Mouse (Mus musculus) B cell, adult 2 months (primary cell): Measurements from ENCODE around the gene Nup54.

Source experiments
- DNase-seq, 2 experiments: peaks; one replicate each; pipeline ENCODE4 v3.0.0; 2022

Nup54 gene

GRCm38 (mm10) chr5:92411461-92412140 lies 23.4 kb downstream of the Nup54 start:
- DNase-seq, result no peak

DNA sequence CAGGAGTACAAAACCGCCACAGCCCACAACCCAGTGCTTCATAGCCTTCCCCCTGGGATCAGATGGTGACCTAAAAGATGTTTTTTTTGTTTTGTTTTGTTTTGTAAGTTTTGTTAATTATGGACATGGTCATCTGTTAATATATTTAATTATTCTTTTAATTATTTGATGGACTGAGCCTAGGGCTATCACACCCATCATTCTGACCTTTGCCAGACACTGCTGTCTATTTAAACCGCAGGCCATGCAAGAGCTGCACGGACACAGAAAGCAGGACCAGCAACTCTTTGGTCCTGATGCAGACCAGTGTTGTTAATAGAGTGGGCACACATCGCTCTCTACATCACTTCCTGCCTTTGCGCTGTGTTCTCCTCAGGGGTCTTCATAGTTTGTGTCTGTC lies 24.5 kb downstream of the Nup54 start:
- no peak for DNase-seq

GRCm38 (mm10) chr5:92409361-92410155 lies 25.5 kb downstream of the Nup54 start:
- no peak for DNase-seq

GRCm38 (mm10) chr5:92404400-92404678 lies 30.7 kb downstream of the Nup54 start:
- DNase-seq, result no peak

- no peak for DNase-seq
Observed at GRCm38 (mm10) chr5:92403562-92404399, 31.2 kb downstream of the Nup54 start.

GRCm38 (mm10) chr5:92402816-92403215 lies 32.2 kb downstream of the Nup54 start:
- no peak for DNase-seq

- peak; percentile 75 to 77 for DNase-seq
Observed at GRCm38 (mm10) chr5:92398153-92398552, 36.9 kb downstream of the Nup54 start.

DNA sequence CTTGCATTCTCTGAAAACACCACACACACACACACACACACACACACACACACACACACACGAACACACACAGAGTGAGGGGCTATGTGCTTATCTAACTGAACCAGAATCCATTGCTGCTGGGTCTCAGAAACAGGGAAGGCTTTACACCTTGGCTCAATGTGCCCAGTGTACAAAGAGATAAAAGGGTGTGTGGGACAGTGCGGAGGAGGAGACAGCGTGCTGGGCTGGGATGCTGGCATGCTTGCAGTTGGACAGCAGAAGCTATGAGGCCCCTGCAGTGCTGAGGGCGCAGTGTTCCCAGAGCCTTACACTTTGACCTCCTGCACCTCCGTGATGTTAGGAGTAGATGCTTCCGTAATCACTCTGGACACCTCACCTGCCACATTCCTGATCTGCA lies 38.5 kb downstream of the Nup54 start:
- DNase-seq, result no peak

GRCm38 (mm10) chr5:92395764-92396163 lies 39.3 kb downstream of the Nup54 start:
- no peak for DNase-seq

DNA sequence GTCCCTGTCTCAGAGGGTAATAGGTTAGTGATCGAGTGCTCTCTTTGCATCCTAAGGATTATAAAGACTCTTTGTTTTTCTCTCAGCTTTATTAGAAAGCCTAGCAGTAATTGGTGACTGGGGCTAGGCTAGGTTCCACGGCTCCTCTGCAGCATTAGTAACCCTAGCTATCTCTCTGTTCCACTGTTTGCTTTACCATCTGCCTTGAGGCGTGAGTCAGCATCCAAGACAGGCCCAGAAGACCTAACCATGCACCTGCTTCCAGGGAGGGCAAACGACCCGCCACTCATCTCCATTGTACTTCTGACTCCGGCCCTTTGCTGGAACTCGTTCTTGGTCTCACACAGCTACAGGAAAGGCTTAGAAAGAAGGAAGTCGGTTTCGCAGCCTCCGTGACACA lies 41.2 kb downstream of the Nup54 start:
- no peak for DNase-seq

GRCm38 (mm10) chr5:92392542-92392941 lies 42.5 kb downstream of the Nup54 start:
- DNase-seq, result peak in 1 of 2 experiments; percentile 12

- no peak for DNase-seq
Observed at GRCm38 (mm10) chr5:92390615-92391014, 44.4 kb downstream of the Nup54 start.

- no peak for DNase-seq
Observed at GRCm38 (mm10) chr5:92389977-92390376, 45.0 kb downstream of the Nup54 start.

- no peak for DNase-seq
Observed at GRCm38 (mm10) chr5:92387433-92387832, 47.6 kb downstream of the Nup54 start.

- no peak for DNase-seq
Observed at GRCm38 (mm10) chr5:92386643-92387042, 48.4 kb downstream of the Nup54 start.

DNA sequence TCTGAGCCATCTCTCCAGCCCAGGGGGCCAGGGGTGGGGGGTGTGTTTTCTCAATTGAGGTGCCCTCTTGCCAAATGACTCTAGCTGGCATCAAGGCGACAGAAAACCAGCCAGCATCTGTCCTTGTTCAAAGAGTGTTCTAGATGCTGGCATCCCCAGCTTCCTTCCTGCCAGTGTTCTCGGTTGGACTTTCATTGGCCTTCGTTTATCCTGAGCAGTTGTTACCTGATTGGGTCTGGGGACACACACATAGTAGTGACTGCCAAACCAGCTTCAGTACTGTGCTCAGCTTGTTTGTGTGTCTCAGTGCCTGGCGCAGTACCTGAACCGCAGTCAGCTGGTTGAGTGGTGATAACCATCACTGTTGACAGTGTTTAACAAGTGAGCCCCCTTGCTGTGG lies 48.9 kb downstream of the Nup54 start:
- DNase-seq, result no peak

GRCm38 (mm10) chr5:92384855-92385254 lies 50.2 kb downstream of the Nup54 start:
- DNase-seq, result peak; percentile 59 to 63

- DNase-seq, result no peak
Observed at GRCm38 (mm10) chr5:92383747-92384146, 51.3 kb downstream of the Nup54 start.

DNA sequence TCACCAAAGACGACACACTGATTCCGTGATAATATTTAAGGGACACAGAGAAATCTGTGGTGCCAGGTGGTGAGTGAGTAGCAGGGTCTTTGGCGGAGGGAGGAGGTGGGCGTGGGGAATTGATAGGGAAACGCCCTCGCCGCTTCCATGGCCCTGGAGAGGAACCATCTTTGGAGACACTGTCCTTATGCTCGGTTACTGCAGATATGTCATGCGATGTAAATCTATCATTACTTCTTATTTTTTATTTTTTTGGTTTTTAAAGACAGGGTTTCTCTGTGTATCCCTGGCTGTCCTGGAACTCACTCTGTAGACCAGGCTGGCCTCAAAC lies 52.7 kb downstream of the Nup54 start:
- no peak for DNase-seq

DNA sequence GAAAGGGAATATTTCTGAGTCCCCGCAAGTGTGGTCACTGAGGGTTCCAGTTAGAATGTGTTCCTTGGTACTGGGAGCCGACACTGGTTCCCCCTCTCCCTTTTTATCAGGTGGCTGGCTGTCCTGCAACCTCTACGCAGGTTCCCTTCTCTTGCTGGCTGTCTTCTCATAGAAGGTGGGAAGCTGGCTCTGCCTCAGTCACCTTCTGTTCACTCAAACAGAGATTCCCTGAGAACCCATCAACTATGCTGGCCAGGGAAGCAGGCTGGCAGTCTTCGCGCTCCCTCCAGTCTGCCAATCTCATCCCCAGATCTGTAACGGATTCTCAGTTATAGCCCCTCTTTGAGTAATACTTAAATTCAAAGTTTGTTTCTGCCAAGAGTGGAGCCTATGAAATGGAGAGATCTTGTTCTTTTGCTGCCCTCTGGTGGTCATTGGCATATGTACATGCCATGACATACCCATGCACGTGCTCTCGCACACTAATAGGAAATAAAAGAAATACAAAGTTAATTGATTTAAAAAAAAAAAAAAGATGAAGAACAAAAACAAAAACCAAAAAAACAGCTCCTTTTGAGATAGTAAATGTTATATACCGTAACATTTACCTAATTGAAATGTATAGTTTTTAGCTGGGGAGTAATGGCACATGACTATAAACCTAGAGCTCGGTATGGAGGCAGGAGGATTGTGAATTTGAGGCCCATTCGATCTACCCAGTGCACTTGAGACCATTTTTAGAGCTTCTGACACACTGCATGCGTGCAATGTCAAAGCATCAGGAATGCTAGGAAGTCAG lies 53.3 kb downstream of the Nup54 start:
- peak; percentile 85 to 88 for DNase-seq

DNA sequence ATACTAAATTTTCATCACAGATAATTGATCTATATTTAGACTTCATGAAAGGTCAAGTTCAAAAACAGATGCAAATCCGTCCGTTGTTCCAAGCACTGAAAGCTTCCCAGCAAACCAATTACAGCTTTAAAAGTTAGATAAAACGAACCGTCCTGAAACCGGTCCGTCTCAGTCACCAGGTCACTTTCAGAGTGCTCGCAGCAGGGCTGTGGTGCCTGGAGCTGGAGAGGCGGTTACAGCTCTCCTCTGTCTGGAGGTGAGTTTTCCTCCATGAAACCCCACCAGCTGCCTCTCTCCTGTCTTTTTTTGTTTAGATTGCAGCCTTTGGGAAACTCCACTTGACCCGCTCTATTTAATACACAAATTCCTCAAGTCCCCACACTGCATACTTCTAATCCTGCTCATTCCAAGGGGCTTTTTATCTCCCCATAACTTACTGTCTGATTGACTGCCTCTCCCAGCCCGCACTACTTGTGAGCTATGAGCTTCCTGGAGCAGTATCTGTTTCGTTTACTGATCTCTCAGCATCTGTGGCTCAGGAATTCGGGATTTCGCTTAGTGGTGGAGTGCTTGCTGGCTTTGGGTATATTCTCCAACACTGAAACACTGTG lies 58.1 kb downstream of the Nup54 start:
- DNase-seq, result no peak

DNA sequence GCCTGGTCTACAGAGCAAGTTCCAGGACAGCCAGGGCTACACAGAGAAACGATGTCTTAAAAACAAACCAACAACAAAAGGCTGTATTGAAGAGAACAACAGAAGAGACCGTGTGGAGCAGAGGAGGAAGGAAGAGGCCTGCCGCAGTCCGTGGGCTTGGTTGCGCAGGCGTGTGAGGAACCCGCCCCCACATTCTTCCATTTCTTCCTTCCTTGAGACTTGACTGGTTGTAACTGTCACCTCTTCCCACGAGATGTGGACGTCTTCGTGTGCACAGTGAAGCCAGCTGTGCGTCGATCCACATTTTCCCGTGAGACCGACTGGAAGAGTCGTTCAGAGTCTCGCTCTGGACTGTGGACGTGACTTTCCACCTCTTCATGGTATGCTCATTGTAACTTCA lies 59.7 kb downstream of the Nup54 start:
- DNase-seq, result peak; percentile 51

DNA sequence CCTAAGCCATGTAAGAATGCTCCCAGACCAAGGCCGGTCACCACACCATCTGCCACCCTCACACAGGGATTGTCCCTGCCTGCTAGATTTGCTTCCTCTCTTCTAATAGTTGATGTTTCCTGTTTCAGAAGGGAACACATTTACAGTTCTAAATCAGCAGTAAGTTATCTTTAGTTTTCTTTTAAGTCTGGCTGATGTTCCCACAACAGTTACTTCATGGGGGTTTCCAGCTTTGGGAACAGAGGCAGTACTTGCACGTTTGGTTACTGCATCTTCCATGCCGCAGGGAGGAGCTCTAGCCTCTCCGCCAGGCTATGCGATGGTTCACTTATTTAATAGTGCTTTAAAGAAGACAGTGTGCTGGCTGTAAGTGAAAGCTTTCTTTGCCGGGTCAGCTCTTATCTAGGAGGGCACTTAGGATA lies 60.3 kb downstream of the Nup54 start:
- peak; percentile 40 to 46 for DNase-seq
